Mouse (Mus musculus) right cerebral cortex, adult 2 months (tissue): ENCODE data around the gene Paqr3.

Source experiments
- DNase-seq, 2 experiments: peaks; one replicate each; pipeline ENCODE4 v3.0.0; 2021 to 2022; ENCODE audit warnings: low spot score in 2 of 2

Paqr3 gene

DNA sequence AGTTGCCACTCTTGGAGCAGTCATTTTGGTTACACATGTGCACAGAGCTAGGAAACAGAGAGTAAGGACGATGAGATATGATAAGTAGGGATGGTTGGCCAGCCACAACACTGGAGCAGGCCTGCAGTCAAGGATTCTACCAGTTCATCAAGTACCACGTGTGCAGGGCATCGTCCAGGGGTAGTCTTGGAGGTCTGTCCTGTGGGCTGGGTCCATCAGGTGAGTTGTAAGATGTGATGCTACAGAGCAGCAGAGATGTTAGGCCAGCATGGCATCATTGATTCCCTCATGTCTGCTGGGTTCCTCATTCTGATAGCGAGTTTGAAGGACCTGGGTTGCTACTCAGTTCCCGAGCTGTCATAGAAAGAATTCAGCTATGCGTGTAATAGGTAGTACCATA is 26.3 kb downstream of the Paqr3 start:
- no peak for DNase-seq

- DNase-seq, result no peak
These were observed 26.9 kb downstream of the Paqr3 start for GRCm38 (mm10) chr5:97084541-97084940.

- DNase-seq, result no peak
These were observed 27.7 kb downstream of the Paqr3 start for GRCm38 (mm10) chr5:97083701-97084100.

DNA sequence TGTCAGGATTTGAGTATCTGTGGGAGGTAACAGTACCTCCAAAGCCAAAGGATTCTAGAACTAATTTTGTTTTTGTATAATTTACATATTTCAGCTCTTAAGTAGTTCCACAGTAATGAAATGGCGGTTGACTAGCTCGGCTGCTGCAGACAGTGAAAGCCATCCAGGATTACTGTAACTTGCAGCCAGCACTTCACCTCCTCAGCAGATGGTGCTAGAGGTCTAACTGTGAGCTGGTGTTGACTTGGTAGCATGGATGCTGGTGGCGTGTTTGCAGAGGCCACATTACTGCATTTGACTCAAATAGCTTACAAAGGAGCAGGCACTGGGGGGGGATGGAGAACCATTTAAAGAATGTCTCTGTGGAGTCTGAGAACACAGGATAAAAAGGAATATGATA is 29.9 kb downstream of the Paqr3 start:
- DNase-seq, result peak; percentile 52 to 67

DNA sequence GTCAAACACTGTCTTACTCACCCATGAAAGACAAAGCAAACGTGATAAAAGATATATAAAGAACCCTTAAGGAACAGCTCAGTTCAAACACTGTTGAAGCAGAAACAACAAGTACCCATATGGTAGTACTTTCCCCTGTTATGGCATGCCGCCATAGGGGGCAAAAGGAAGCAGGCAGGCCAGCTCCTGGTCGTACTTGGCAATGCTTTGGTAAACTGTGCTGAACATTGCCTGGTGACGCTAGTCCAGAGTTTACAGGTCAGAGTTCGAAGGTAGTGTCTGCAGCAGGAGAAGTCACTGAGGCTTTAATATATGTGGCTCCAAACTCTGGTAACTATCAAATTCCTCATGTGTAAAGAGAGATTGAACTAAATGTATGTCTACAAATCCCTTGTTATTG is 32.8 kb downstream of the Paqr3 start:
- no peak for DNase-seq

DNA sequence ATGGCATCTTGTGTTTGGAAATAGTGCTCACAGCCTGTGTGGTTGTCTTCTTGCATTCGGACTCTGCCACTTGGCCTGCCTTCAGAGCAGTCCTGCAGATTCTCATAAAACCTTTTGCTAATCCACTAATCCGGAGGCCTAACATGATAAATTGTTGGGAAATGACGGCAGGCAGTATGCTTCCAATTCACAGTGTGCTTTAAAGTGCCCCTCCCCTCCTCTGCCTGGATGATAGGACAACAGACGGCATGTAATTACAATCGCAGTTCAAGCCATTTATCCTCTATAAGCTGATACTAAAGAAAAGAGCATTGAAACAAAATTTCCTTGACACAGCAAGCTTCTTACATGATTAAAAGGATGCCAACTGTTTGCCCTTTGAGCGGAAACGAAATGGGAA is 33.7 kb downstream of the Paqr3 start:
- no peak for DNase-seq

DNA sequence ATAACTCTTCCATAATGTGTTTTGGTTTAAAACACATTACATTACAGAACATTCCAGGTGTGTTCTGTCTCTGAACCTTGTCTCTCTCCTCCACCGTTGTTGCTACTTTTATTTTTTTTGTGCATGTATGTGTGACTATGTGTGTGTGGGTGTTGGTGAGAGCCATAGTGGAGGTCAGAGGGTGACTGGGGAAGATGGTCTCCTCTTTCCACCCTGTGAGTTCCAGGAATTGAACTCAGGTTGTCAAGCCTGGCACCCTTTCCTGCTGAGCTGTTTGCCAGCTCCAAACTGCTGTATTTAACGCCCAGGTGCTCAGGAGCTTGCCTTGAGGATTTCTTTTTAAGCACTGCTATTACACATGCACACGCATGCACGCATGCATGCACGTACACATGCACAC is 35.2 kb downstream of the Paqr3 start:
- no peak for DNase-seq

DNA sequence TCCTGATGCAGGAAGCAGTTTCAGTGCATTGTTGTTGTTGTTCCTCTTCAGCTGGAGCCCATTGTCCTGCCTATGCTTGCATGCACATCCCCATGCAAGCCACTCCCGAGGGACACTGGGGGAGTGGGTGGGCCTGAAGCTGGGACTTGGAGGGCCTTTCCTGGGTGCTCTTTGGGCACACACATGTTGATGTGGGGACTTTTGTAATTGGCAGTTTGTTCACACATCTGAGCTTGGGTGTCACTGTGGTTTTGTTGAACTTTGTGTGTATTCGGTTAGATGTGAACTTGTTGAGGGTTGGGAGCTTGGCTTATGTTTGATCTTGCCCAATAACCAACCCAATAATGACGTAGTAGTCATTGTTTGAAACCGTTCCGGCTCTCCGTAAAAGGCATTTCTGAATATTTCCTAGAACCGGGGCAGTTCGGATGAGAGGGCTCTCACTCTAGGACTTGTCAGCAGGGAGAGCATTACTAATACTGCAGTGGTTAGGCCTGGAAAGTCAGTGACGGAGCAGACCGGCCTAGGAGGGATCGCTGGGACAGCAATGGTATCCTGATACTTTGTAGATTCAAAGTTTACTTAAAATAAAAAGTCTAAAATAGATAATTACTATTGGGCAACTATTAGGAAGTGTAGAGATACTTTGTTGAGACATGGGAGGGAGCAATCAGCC is 35.8 kb downstream of the Paqr3 start:
- no peak for DNase-seq

- no peak for DNase-seq
These were observed 45.6 kb downstream of the Paqr3 start for GRCm38 (mm10) chr5:97065746-97066145.

GRCm38 (mm10) chr5:97062041-97062440 is 49.4 kb downstream of the Paqr3 start:
- DNase-seq, result no peak

DNA sequence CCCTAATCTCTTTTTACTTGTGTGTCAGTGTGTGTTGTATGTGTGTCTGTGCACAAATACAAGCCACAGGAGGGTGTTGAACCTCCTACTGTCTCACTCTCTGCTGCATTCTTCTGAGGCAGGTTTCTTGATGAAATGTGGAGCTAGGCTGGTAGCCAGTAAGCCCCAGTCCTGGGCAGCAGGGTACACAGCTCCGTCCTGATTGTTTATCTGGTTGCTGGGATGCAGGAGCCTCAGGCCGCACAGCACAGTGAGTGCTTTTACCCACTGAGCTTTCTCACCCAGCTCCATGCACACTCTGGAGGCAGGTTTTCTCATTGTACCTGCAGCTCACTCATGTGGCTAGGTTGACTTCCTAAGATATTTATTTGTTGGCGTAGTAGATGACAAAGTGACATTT is 50.5 kb downstream of the Paqr3 start:
- no peak for DNase-seq

DNA sequence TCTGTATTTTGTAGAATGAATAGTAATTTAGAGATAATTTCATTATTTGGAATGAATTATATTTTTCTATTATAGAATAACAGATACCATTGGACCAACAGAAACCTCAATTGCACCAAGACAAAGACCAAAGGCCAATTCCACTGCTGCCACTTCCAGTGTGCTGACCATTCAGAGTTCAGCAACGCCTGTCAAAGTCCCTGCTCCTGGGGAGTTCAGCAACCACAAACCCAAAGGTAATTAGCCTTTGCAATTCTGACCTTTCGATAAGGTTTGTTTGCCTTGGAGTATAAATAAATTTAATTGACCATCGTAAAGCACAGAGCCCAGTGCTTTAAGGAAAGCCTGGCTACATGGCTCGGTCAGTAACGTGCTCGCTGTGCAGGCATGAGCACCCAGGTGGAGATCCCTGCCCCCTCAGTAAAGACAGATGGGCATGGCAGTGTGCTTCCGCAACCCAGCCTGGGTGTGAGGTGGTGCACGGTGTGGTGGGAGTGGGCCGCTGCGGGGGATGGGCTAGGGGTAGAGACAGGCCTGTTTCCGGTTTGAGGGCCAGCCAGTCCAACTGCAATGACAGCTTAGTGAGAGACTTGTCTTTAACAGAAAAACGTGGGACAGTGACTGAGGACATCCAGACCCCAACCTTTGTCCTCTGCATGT is 54.5 kb downstream of the Paqr3 start:
- no peak for DNase-seq

GRCm38 (mm10) chr5:97056359-97056758 is 55.0 kb downstream of the Paqr3 start:
- DNase-seq, result no peak

DNA sequence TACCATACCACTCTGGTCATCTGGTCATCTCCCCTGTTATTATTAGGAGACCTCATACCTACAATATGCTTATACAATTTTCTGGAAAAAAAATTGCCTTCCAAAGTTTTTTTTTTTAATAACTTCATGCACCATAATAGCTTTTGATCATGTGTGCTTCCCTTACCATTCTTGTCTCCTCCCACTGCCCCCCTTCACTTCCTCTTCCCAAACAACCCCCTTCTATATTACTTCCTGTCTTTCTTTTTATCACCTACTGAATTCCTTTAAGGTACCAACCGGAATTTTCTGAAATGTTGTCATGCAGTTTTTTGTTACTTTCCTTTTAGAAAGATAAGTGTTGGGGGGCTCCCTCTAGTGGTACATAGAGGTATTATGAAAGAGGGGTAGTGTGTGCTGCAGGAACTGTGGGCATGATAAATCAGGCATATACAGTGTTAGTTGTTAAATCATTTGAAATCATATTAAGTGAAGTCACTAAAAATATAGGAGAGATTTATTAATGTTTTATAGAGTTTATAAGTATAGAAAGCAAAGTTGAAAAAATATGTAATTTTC is 55.8 kb downstream of the Paqr3 start:
- DNase-seq, result peak; percentile 40 to 66

DNA sequence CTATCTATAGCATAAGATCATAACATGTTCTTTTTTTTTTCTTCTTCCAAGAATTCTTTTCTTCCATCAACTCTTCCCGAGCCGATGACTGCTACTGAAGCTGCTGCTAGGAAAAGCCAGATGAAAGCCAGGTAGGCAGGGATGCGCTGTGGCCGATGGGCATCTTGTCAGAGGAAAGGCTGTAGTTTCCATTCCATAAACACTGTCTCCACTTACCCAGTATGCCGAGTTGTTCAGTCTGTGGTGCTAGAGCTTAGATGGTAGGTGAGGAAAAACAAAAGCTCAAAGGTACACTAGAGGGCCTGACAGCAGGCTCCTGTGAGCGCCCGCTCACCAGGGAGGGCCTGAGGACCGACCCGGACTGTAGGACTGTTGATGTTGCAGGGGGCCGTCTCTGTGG is 56.6 kb downstream of the Paqr3 start:
- no peak for DNase-seq

GRCm38 (mm10) chr5:97054166-97054565 is 57.2 kb downstream of the Paqr3 start:
- no peak for DNase-seq

- DNase-seq, result no peak
These were observed 62.5 kb downstream of the Paqr3 start for GRCm38 (mm10) chr5:97048905-97049304.

GRCm38 (mm10) chr5:97046680-97047079 is 64.7 kb downstream of the Paqr3 start:
- no peak for DNase-seq

DNA sequence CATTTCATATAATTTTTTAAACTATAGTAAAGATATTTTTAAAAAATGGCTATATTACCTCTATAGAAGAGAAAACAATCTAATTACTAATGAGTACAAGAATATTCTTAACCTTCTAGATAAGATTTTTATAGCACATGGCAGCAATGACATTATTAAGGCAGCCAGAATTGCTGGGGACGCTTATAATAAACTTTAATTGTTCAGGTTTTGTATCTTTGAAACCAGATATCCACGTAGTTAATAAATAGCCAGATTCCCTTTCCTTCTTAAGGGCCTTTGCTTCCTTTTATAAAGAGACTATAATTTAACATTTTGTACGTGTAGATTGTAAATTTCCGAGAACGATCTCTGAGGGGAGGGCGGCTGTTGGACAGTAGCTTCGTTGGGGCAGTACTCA is 66.1 kb downstream of the Paqr3 start:
- no peak for DNase-seq
